Mouse (Mus musculus): ENCODE data around the gene Vil1.
A peak's percentile ranks its signal among the peaks of the same experiment; 100 is the strongest.

The Vil1 gene

DNA sequence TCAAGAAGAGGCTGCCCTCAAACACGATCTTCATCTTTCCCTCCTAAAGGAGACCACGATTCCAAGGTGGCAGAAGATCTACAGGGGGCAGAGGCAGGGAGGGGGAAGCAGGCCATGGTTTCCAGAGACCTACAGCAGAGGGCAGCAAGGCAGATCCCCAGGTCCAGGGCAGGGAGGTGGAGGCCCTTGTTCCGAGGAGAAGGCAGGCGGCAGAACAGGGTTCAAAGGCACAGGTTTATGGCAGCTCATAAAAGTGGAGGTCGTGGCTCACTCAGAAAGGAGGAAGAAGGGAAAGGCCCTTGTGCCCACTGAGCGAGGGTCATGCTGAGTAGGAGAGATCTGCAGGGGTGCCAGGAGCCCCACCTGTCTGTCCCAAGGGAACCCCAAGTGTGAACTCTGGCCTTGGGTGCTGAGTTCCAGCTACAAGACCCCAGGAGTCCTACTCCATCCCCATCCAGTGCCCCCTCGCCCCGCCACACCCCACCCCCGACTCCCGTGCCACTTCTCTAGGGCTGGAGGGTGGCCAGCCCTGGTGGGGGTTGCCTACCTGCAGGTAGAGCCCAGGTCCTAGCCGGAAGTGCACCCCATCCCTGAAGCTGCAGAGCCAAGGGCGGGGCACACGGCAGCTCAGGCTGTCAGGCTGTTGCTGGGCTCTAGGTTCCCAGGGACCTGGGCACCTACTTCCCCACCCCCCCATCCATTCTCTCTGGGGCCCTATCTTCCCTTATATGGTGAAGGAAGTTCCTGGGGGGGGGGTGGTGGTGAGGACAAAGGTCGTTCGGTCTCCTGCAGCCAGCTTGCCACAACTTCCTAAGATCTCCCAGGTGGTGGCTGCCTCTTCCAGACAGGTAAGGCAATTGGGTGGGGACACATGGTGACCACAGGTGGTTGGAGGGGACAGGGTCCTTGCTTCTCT is at the start of gene Vil1:
TSS of gene Vil1 (plus strand) at position 788 of the 916 bp plus-strand sequence.
- no peak for DNase-seq (ENCODE audit: extremely low spot score)

DNA sequence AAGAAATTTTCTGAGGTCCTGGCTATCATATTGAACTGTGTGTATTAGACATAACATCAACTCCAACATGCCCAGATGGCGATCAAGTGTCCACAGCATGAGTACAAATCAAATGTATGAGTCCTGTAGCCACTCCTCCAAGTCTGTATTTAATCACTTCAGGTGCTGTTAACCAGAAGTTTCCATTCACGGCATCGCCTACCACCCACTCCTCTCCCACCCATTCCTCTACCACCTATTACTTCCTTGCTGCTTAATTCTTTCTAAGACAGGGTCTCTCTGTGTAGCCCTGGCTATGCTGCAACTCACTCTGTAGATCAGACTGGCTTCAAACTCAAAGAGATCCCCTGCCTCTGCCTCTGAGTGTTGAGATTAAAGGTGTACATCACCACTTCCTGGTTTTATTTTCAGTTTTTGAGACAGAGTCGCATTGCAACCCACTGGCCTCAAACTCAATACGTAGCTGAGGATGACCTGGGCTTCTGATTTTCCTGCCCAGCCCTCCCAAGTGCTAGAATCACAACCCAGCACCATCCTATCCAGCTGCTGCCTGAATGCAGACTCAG is 49.1 kb upstream of the Vil1 start:
- DNase-seq (ENCODE audit: extremely low spot score): no peak

- DNase-seq (ENCODE audit: extremely low spot score): peak; percentile 70
Measured at GRCm38 (mm10) chr1:74361812-74362211, 47.4 kb upstream of the Vil1 start, which contains the start of gene Catip. Gene Catip (plus strand): TSS chr1:74362108.

GRCm38 (mm10) chr1:74362325-74363229 is 46.6 kb upstream of the Vil1 start:
- DNase-seq (ENCODE audit: extremely low spot score): no peak

- no peak for DNase-seq (ENCODE audit: extremely low spot score)
Measured at GRCm38 (mm10) chr1:74363437-74363836, 45.7 kb upstream of the Vil1 start.

DNA sequence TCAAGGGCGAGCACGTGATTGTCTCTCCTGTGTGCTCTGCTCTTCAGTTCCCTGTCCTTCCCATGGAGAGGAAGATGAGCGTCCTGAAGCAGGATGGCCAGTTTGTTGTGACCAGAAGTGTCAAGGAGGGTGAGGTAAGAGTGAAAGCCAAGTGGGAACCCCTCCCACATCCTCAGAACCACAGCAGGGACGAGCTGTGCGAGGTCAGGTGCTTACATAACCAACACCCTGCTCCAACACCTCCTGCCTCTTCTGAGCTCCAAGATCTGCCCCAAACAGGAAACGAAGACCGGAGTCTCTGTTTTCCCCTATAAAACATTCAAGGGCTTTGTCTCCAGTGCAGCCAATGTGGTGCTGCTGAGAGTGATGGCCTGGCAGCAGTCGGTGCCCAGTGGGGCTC is 44.9 kb upstream of the Vil1 start:
- no peak for DNase-seq (ENCODE audit: extremely low spot score)

- DNase-seq (ENCODE audit: extremely low spot score): peak; percentile 49
Measured at GRCm38 (mm10) chr1:74367886-74368645, 41.1 kb upstream of the Vil1 start.

GRCm38 (mm10) chr1:74370040-74370439 is 39.1 kb upstream of the Vil1 start:
- no peak for DNase-seq (ENCODE audit: extremely low spot score)

- no peak for DNase-seq (ENCODE audit: extremely low spot score)
Measured at GRCm38 (mm10) chr1:74373372-74373771, 35.8 kb upstream of the Vil1 start.

GRCm38 (mm10) chr1:74374980-74375379 is 34.2 kb upstream of the Vil1 start, which contains the start of gene Slc11a1:
Gene Slc11a1 (plus strand): TSS chr1:74375195.
- no peak for DNase-seq (ENCODE audit: extremely low spot score)

- DNase-seq (ENCODE audit: extremely low spot score): no peak
Measured at GRCm38 (mm10) chr1:74375561-74375960, 33.6 kb upstream of the Vil1 start.

DNA sequence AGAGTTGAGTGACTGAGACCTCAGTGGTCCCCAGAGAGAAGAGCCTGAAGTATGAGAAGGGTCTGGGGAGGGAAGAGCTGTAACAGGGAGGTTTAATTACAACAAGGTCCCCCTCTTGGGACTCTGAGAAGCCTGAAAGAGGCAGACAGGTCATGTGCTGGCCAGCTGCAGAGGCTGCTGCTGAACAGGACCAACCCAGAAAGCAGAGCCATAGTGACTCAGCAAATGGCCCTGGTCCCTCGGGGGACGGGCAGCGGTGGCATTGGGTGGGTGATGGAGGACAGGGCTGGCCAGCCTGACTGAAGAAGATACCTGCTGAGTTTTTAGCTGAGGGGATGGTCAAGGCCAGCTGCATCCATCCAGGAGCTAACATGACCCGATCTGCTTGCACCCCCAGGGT is 32.8 kb upstream of the Vil1 start:
- DNase-seq (ENCODE audit: extremely low spot score): no peak

- no peak for DNase-seq (ENCODE audit: extremely low spot score)
Measured at GRCm38 (mm10) chr1:74379058-74379504, 30.1 kb upstream of the Vil1 start.

- DNase-seq (ENCODE audit: extremely low spot score): no peak
Measured at GRCm38 (mm10) chr1:74380484-74380883, 28.7 kb upstream of the Vil1 start.

DNA sequence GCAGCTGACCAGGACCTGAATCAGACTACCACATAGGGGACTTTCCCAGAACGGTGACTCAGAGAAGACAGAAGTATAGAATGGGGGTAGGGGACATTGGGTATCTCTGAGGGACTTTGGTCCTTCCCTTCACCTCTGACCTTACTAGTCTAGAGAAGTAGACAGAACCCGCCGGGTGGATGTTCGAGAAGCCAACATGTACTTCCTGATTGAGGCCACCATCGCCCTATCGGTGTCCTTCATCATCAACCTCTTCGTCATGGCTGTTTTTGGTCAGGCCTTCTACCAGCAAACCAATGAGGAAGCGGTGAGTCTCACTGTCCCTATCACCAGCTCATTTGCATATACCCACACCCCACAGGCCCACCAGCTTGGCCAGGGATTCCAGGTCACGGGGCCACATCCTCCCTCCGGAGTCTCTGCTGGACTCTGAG is 27.6 kb upstream of the Vil1 start:
- DNase-seq (ENCODE audit: extremely low spot score): no peak

GRCm38 (mm10) chr1:74383385-74383784 is 25.8 kb upstream of the Vil1 start:
- DNase-seq (ENCODE audit: extremely low spot score): no peak

GRCm38 (mm10) chr1:74384525-74384924 is 24.7 kb upstream of the Vil1 start:
- no peak for DNase-seq (ENCODE audit: extremely low spot score)

- DNase-seq (ENCODE audit: extremely low spot score): no peak
Measured at GRCm38 (mm10) chr1:74385064-74385463, 24.1 kb upstream of the Vil1 start.

- DNase-seq (ENCODE audit: extremely low spot score): no peak
Measured at GRCm38 (mm10) chr1:74385531-74385930, 23.6 kb upstream of the Vil1 start.

DNA sequence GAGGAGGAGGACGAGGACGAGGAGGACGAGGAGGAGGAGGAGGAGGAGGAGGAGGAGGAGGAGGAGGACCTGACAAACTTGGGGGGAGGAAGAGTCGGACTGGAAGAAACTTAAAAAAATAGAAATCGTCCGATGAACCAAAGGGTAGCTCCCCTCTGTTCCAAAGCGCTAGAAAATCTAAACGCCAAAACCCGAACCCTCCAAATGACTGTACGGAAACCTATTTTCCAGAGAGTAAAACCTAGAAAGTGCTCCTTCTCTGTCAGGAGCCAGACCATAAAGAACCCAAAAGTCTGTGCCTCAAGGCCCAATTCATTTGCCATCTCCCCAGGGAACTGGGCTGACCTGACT is 22.8 kb upstream of the Vil1 start:
- no peak for DNase-seq (ENCODE audit: extremely low spot score)

DNA sequence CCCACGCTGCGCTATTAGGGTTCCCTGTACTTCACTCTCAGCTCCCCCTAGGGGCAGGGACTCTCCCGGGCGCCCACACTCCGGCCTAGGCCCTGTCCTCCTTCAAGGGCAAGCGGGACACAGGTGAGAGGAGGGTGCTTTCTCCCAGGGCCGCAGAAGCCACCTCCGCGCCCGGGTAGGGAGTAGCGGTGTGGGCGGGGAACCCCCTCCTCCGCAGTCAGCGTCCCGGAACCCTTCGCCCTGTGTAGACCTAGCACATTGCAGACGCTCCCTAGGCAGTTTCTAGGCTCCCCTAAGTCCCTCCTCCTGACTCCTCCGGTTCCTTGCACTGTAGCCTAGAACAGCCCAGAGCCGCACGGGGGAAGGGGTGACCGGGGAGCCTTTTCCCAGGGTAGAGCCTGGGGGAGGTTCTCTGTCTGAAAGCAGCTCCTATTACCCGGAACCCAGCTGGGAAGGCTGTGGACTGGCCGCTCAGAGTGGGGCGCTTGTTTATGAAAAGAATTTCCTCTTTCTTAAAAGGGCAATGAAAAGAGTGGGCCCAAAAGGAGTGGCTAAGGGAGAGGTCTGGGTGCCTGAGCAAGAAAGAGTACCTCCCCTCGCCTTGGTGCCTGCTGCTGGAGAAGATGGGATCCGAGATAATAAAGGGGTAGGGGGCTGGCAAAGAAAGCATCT is 22.3 kb upstream of the Vil1 start:
- DNase-seq (ENCODE audit: extremely low spot score): peak; percentile 97
